Mouse (Mus musculus): ENCODE results near the gene Rpl18.
A peak's percentile ranks its signal among the peaks of the same experiment; 100 is the strongest.

Rpl18 gene

DNA sequence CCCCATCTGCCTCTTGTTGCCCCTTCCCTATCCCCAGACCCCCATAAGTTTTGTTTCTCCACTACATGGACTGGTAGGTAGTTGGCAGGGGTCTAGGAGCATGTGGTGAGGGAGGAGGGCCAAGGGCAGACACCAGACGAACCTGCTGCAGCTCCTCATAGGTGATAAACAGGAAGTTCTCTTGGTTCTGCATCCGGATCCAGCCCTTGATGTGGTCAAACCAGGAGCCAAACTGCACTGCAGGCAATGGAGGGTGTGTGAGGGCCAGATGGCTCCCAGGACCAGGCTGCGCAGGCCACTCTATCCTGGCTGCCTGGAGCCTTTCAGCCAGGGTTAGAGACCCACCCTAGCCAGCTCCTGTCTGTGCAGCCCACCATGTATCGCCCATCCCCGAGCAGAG lies 18.2 kb downstream of the Rpl18 start:
- DNase-seq (ENCODE audit: low spot score): no peak

DNA sequence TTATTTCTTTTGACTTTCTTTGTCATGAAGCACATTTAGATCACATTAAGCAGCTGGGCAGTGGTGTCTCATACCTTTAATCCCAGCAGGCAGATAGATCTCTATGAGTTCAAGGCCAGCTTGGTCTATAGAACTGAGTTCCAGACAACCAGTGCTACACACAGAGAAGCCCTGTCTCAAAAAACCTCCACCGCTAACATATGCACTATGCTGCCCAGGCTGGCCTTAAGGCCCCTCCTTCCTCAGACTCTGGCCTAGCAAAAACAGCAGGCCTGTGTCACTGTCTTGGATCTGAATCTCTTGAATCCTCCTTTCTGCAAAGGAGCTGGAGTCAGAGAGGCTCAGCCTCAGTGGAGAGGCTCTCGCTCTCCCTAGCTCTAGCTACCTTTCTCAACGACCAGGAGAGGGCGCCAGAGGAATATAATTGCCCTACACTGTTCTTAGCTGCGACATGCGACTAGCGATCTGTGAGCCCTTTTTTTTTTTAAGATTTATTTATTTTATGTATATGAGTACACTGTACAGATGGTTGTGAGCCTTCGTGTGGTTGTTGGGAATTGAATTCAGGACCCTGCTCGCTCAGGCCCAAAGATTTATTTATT lies 24.0 kb downstream of the Rpl18 start:
- DNase-seq (ENCODE audit: low spot score): peak; percentile 90

DNA sequence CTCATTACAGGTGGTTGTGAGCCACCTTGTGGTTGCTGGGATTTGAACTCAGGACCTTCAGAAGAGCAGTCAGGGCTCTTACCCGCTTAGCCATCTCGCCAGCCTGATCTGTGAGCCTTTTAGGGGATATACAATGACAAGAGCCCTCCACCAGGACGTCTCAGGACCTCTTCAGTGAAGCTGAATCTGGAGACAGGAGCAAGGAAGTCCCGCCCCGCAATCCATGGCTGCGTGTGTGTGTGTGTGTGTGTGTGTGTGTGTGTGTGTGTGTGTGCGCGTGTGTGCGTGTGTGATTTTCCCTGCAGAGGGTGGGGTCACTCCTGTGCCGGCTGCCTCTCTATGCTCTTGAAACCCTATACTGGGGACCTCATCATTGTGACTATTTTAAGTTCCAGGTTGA lies 24.6 kb downstream of the Rpl18 start:
- DNase-seq (ENCODE audit: low spot score): no peak

DNA sequence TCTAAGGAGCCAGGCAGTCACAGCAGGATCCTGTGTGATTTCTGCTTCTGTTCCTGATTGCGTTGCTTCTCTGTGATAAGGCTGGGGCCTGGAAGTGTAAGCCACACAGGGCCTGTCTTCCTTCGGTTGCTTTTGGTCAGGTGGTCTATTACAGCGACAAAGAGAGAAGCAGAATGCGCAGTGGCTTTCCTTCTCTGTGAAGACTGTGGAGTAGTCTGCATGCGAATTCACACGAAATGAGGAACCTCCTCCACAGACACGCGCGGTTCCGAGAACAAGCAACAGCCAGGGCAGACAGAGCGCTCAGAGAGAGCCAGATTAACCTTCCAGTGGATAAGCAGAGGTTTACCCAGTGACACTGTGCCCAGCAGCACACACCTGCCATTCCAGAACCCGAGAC lies 26.1 kb downstream of the Rpl18 start:
- no peak for DNase-seq (ENCODE audit: low spot score)

DNA sequence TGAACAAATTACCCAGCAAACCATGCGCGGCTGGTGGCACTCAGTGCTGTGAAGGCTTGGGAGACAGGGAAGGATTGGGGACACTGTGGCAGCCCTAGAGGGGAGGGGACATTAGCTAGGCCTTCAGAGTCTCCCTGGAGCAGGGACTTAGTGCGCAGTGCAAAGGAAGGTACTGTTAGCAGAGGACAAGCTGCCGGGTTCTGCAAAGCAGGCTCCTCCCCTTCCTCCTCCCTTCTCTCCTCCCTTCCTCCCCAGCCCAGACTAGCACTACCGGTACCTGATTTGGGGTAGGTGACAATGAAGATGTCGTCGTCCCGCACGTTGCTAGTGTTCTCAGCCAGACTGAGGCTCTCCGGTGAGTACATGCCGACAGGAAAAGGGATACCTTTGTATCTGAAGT lies 26.5 kb downstream of the Rpl18 start:
- peak; percentile 53 for DNase-seq (ENCODE audit: low spot score)

DNA sequence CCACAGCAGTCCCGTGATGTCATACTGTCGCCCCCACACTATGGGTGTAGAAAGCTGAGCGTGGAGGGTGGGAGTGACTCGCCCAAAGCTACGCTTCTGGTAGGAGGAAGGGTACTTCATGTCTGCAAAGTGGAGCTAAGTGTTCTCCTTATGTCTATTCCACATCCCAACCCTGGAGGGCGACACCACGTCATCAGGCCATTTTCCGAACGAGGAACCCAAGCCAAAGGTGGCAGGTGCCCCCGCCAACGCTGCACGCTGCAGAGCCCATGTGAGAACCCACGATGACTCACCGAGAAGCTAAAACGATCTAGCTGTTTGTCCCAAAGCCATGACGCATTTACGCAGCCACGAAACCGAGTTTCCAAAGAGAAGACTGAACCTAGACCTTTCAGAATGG lies 27.1 kb downstream of the Rpl18 start:
- DNase-seq (ENCODE audit: low spot score): peak; percentile 84

DNA sequence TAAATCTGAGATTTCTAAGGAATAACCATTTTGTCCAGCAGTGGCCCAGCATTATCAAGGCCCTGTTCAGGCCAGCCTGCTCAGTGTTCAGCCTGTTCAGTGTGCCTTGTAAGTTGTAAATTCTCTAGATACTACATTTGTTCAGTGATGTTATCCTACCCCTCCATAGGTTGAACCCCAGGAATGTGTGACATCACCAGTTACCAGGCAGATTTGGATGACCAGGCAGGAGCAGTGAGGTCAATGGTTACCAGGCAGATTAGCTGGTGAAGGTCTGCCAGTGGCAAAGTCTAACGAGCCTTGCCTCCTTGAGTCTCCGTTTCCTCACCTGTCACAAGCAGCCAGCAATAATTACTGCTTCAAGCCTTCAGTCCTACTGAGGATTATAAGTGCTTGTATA lies 29.1 kb downstream of the Rpl18 start:
- peak; percentile 88 for DNase-seq (ENCODE audit: low spot score)

- DNase-seq (ENCODE audit: low spot score): no peak
Measured at GRCm38 (mm10) chr7:45746518-45746917, 31.3 kb downstream of the Rpl18 start.

DNA sequence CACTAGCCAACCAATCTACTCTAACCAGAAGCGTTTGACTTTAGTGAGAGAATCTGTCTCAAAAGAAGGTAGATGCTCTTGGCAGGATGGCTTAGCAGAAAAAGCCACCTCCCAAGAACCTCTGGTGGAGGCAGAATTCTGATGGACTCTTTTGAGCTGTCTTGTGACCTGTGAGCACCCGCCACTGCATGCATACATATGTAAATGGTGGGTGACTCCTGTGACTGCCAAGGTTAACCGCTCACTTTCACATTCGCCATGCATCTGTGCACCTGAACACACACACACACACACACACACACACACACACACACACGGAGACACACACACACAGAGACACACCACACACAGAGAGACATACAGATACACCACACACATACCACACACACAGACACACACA lies 32.2 kb downstream of the Rpl18 start:
- DNase-seq (ENCODE audit: low spot score): no peak

DNA sequence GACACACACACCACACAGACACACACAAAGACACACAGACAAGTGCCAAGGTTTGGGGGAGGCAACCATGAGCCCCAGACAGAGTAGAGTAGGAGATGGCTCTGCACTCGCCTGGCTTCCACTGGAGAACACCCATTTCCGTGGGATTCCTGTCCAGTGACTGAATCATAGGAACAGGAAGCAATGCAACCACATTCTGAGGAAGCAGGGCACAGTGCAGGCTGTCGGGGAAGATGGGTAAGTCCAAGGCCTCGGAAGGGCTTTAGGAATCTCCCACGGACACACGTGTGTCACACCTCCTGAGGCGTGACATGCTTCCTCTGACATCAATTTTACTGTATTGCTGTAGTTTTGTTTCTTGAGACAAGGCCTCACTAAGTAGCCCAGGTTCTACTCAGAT lies 32.9 kb downstream of the Rpl18 start:
- DNase-seq (ENCODE audit: low spot score): no peak

- no peak for DNase-seq (ENCODE audit: low spot score)
Measured at GRCm38 (mm10) chr7:45749401-45749800, 34.1 kb downstream of the Rpl18 start.

DNA sequence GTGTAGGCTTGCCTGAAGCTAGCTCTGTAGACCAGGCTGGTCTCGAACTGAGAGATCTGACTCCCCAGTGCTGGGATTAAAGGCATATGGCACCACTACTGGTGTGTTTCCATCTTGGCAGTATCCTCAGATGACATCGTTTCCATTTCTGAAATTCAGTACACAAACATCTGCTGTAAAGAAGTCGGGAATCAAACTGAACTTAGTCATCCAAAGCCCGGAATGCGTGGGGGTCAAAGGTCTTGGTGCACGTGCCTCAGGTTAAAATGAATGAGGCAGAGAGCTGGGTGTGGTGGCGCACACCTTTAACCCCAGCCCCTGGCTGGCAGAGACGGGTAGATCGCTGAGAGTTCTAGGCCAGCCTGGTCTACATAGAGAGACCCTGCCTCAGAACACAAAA lies 34.9 kb downstream of the Rpl18 start:
- no peak for DNase-seq (ENCODE audit: low spot score)

DNA sequence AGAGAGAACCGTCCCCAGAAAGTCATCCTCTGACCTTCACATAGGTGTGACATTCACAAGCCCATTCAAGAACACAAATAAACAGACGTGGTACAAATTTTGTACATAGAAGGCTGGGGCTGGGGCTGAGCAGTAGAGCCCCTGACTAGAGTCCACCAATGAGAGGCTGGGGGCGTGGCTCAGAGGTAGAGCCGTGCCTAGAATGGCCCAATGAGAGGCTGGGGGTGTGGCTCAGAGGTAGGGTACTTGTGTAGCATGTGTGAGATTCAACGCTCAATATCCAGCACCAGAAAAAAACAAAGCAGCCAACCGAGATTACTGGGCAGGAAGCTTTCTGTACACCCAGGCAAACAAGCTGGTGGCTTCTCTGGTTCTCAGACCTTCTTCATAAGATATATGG lies 40.4 kb downstream of the Rpl18 start:
- DNase-seq (ENCODE audit: low spot score): no peak

- no peak for DNase-seq (ENCODE audit: low spot score)
Measured at GRCm38 (mm10) chr7:45759400-45759799, 44.1 kb downstream of the Rpl18 start.

DNA sequence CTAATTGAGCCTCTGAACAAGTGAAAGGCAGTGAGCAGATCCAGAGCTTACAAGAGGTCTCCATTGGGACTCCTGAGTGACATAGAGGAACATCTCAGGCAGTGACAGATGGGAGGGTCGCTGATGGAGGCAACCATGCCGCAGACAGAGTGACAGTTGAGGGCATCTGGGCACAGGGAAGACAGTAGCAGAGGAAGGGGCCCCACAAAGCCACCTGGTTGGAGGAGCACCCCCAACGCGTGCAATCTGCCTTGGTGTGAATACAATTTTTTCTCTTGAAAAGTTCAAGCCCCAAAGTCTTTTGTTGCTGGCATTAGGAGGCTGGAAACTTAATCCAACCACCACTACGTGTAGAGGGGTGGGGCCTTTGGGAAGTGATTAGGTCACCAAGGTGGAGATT lies 44.9 kb downstream of the Rpl18 start:
- DNase-seq (ENCODE audit: low spot score): no peak

- no peak for DNase-seq (ENCODE audit: low spot score)
Measured at GRCm38 (mm10) chr7:45765995-45766394, 50.7 kb downstream of the Rpl18 start.

GRCm38 (mm10) chr7:45766764-45767163 lies 51.5 kb downstream of the Rpl18 start:
- DNase-seq (ENCODE audit: low spot score): no peak

GRCm38 (mm10) chr7:45767500-45767899 lies 52.2 kb downstream of the Rpl18 start:
- no peak for DNase-seq (ENCODE audit: low spot score)
